Mouse (Mus musculus) bone marrow macrophage, adult 2 months (primary cell): ENCODE data around the gene Gm5294.

Experiments used
- CTCF ChIP-seq: IDR thresholded peaks from 2 replicates; pipeline ENCODE4 v1.5.1; 2012; ENCODE audit warnings: low read depth, mild to moderate bottlenecking, low read length, moderate library complexity
- POLR2A ChIP-seq: IDR thresholded peaks from 2 replicates; pipeline ENCODE4 v1.6.1; 2012; ENCODE audit warnings: mild to moderate bottlenecking, low read depth, low read length, borderline replicate concordance

DNA sequence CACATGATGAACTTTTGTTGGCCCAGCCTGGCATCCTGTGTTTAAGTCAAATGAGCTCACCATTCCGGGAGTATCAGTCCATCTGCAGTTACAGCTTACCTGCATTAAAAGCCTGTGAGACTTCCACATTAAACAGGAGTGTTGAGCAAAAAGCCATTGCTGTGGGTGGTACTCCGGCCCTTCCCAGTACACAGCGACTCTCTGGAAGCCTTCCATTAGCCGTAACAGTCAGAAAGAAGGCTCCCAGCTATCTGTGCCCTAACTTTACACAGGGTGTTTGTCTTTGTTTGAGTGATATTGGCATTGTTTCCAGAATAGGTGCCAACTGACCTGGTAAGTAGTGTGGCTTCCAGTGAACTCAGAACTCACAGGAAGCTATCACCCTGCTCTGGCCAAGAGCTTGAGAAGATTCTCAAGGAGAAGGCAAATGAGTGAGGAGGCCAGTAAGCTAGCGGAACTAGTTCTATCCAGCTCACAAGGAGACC lies 31.5 kb downstream of the Gm5294 start:
- TF ChIP-seq POLR2A (no peak), CTCF (no peak)
